Mouse (Mus musculus) cerebellum, adult (tissue): ENCODE measurements around the gene Pramel1.
"Not testable (repeated sequence)": the region's sequence is repeated elsewhere in the genome, so short reads cannot be mapped to it uniquely, and the experiment has no call there.

Source experiments
- ATAC-seq: cut with Nextera tagmentation; 2 replicates; pipeline ENCODE4 v1.9.2; 2017; ENCODE audit warnings: mild to moderate bottlenecking, moderate library complexity, mixed read lengths; ENCODE audit not compliant: insufficient number of reproducible peaks, low FRiP score, low TSS enrichment

The Pramel1 gene

DNA sequence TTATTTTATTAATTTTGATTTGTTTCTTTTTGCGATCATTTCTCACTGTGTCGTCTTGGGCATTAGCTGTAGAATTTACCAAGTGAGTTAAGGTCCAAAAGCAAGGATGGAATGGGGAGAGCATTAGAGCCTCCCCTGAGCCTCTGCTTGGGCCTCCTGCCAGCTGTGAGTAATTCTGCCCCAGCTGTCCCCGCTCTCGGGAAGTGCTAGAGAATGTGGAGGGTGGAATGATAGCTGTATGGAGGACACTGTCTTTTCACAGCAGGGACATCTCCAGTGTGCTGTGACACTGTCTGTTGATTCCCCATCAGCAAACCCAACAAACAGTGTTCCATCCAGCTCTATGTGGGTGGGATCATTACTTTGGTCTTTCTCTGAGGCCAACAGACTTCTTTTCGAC is 32.5 kb downstream of the Pramel1 start:
- ATAC-seq = not testable (repeated sequence)
